Mouse (Mus musculus) G1E-ER4 (cell line): ENCODE results near the gene Mrto4. TPM values are rescaled to one million over a fixed set of nuclear protein-coding genes. Genes with fewer than 3 reads are reported as not detected.

Source experiments
- GATA1 ChIP-seq: IDR thresholded peaks from one replicate; pipeline ENCODE4 v1.8.0; 2012; ENCODE audit warnings: low read length, inconsistent platforms
- polyA plus RNA-seq: library from polyadenylated mRNA; stranded (reverse); fragments of >175 nt; gene quantifications from 2 replicates; pipeline ENCODE4 v1.2.3, GENCODE M21; 2012

Gene Mrto4
- polyA plus RNA-seq, result 90.9 and 127 TPM in 2 replicates

- TF ChIP-seq GATA1, result no peak
Measured at GRCm38 (mm10) chr4:139351931-139352711, at the start of gene Mrto4, which contains the start of the genes Emc1 and Ubr4. Gene Mrto4 (minus strand): TSS chr4:139352576. Gene Emc1 (plus strand): TSS chr4:139352587. Gene Ubr4 (plus strand): TSS chr4:139352609.

- no peak for TF ChIP-seq GATA1
Measured at GRCm38 (mm10) chr4:139400487-139400886, 48.1 kb upstream of the Mrto4 start.

- no peak for TF ChIP-seq GATA1
Measured at GRCm38 (mm10) chr4:139395431-139395830, 43.1 kb upstream of the Mrto4 start.

- TF ChIP-seq GATA1, result no peak
Measured at GRCm38 (mm10) chr4:139389557-139389956, 37.2 kb upstream of the Mrto4 start.

GRCm38 (mm10) chr4:139386869-139387319, 34.5 kb upstream of the Mrto4 start:
- no peak for TF ChIP-seq GATA1

GRCm38 (mm10) chr4:139382231-139382630, 29.9 kb upstream of the Mrto4 start:
- TF ChIP-seq GATA1, result no peak

GRCm38 (mm10) chr4:139381452-139381845, 29.1 kb upstream of the Mrto4 start:
- no peak for TF ChIP-seq GATA1

- no peak for TF ChIP-seq GATA1
Measured at GRCm38 (mm10) chr4:139380775-139381451, 28.5 kb upstream of the Mrto4 start.

- no peak for TF ChIP-seq GATA1
Measured at GRCm38 (mm10) chr4:139380207-139380748, 27.9 kb upstream of the Mrto4 start.

GRCm38 (mm10) chr4:139379719-139380118, 27.3 kb upstream of the Mrto4 start:
- TF ChIP-seq GATA1, result no peak

- no peak for TF ChIP-seq GATA1
Measured at GRCm38 (mm10) chr4:139373531-139373930, 21.2 kb upstream of the Mrto4 start.

- no peak for TF ChIP-seq GATA1
Measured at GRCm38 (mm10) chr4:139373130-139373529, 20.8 kb upstream of the Mrto4 start.

GRCm38 (mm10) chr4:139368038-139368437, 15.7 kb upstream of the Mrto4 start:
- no peak for TF ChIP-seq GATA1

- no peak for TF ChIP-seq GATA1
Measured at GRCm38 (mm10) chr4:139367336-139367735, 15.0 kb upstream of the Mrto4 start.

- TF ChIP-seq GATA1, result no peak
Measured at GRCm38 (mm10) chr4:139360761-139361548, 8.6 kb upstream of the Mrto4 start.

- TF ChIP-seq GATA1, result no peak
Measured at GRCm38 (mm10) chr4:139357211-139357610, 4.8 kb upstream of the Mrto4 start.

GRCm38 (mm10) chr4:139352832-139353231, 456 bp upstream of the Mrto4 start:
- TF ChIP-seq GATA1, result no peak
